Mouse (Mus musculus) c-Kit-positive CD71-positive TER-119-negative erythroid progenitor cells, embryonic 14.5 days (primary cell): Measurements from ENCODE around the gene Zc2hc1b.

Source experiments
- DNase-seq: peaks from one replicate; pipeline ENCODE4 v3.0.0-alpha.2; 2013; ENCODE audit warnings: low read depth

The Zc2hc1b gene

DNA sequence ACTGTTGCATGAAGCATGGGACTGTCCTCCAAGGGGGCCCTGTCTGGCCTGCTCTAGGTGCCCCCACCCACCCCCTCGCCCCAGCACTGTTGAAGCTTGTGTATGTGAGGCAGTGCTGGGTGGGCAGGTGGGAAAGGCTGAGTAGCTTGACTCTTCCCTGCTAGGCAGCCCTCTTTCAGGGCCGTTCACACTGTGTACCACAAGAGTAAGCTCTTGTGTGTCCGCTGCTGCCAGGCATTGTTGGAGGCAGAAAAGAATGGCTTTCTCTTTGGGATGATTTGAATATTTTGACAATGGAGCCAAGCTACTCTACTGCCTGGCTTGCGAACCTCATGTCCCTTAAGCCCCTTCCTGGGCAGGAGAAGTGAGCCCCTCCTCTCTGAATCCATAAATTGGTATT, 62.8 kb downstream of the Zc2hc1b start:
- DNase-seq = no peak

DNA sequence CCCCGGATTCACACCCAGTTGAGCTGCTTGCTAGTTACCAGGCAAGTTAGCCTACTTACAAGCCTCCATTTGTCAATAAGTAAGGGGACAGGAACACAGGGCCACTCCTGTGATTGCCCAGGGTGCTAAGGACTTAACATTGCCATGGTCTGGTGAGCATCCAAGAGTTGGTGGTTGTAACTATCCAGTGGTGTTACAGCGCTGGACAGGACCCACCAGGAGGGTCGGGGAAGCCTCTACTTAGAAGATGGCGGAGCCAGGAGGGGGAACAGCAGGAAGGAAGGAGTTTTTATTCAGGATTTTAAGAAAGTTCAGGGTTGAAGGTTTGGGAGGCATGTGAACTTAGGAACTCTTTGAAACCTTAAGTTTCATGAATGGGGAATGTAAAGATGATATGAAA, 64.2 kb downstream of the Zc2hc1b start:
- no peak for DNase-seq

DNA sequence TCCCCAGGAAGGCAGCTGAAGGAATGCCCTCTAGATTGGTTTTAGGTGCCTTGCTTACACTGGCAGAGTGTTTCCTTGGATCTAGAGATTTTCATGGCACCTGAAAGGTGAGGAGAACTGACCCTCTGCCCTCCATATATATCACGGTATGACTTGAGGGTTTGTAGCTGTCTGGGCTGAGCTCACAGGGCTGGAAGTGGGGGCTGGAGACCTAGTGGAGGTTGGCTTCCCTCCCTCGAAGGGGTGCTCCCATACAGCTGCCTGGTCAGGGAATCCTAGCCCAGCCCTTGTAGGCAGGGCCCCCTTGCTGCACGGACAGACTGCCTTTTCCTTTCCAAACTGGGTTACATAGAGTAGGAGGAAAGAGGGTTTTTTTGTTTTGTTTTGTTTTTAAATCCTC, 65.0 kb downstream of the Zc2hc1b start:
- no peak for DNase-seq

DNA sequence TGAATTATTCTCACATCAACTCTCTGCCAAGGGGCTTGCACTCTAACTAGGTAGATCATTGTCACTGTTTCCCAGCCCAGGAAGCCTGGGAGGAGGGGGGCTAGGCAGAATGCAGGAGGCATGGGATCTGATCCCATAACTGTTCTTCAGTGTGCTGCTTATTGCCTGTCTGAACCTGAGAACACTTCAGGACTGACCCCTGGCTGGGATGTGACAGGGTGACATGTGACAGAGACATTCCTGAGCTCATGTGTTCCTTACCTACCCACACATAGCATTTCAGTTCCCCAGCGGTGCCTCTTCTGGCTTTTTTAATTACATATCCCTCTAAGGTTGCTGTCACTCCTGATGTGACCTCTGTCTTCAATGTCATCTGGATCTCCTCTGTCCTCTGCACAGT, 68.0 kb downstream of the Zc2hc1b start:
- no peak for DNase-seq

DNA sequence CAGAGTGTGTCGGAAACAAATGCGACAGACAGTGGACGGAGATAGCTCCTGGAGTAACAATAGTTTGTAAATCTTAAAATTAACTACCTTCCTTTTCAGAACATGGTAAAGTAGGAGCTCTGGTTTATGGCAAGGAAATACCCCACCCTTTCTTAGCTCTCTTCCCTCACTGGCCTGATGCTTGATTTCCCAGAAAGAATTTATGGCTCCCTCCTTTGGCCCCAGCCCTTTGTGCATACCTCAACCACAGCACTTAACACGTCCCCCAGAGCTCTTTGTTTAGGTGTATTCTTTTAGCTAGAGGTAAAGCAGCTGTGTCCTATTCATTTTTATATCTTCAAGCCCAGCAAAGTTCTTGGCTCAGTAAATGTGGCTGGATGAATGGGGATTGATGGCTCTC, 69.0 kb downstream of the Zc2hc1b start:
- DNase-seq = no peak

DNA sequence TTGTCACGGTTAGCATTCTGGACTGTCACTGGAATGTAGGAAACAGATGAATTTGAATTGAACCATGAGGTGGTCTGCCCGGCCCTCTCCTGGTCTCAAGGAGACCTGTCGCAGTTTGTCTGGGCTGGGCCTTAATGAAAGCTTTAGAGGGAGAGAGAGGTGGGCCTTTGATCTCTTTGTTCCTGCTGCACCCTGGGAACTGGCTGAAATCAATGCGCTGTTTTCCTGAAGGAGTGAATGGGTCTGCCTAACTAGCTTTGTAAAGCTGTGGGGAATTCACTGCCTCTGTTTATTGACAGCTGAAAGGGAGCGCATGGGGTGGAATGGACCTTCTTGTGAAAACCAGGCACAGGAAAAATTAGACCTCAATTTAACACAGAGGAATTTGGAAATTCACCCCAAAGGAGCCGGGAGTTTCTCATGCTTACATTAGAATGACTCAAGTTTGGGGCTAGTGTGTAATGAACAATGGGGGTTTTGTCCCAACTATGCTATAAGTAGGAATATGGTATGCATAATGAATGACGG, 69.7 kb downstream of the Zc2hc1b start:
- no peak for DNase-seq

DNA sequence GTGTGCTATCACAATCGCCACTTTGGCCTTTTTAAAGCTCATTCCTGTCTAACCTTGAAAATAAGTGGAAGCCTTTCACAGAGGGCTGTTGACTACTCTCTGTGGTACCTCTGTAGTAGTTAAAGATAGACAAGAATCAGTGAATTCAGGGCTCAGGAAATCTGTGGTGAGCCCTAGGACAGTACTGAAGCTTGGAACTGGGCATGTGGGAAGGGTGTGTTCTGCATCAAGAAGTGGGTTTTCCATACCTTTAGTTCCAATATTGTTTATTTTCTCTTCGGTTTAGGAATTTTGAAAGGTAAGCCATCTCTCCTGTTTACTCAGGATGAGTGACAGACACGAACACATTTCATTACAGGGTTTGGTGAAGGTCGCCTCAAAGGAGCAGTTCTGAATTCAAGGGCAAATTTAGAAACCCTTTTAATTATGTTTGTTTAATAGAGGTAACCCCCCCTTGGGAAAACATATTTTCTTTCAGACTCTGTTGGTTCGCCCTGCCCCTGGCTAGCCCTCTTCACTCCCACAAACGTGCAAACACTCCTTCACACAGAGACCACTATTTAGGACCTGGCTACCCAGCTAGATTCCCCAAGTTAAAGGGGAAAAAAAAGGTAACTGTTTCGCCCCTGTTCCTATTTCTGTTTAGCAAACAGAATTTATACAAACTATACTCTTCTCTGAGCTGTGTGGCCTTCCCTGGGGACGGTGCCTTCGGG, 70.8 kb downstream of the Zc2hc1b start:
- DNase-seq = no peak

DNA sequence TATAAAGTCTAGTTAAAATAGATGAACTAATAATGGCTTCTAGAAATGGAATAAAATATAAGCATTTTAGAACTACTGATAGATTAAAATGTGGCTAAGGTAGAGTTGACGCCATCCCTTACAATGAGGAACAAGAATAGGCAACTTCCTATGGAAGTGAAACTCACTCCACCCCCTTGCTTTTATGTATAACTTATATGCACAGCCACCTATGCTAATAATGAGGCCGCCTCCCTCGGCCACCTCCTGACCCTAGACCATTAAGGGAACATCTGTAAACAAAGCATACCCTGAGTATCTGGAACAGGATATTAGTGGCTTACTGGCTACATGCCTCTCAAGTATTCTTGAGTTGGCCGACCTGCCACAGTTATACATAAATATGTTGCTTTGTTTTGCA, 74.0 kb downstream of the Zc2hc1b start:
- no peak for DNase-seq

DNA sequence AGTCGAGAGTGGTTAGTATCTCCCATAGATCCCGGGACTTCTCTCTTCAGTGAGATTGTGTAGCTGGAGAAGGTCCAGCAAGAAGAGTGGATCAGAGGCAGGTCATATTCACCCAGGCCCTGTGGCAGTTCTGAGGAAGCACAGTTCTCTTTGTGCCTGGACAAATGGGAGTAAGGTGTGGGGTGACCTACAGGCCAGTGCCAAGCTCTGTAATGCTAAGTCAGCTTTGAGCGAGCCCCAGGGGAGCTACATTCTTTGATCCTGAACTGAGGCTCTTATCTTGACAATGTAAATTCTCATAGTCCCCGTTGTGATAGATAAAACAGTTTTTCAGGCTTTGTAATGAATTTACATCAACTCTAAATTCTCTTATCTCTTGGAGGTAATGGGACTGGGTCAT, 75.5 kb downstream of the Zc2hc1b start:
- DNase-seq = no peak

DNA sequence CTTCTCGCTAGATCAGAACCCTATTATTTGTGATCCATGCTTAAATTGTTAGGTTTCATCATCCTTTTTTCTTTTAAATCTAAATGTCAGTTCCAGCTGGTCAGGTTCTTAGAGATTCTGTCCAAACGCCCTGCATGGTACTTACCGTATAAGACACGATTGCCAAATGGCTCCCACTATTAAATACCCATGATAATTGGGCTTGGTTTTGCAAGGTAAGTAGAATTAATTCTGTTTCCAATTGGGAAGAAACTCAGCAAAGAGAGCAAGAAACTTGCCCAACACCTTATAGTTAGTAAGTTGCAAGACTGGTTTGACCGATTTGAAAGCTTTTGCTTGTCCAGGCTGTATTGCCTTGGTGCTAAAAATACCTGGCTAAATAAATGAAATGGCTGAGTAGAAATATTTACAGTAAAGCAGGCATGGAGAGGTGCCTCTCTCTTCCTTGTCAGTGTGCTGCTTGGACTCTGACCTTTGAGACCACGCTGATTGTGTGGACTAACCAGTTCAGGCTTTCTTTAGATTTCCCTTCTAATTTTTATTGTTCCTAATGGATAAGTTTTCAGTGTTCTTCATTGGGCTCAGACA, 77.7 kb downstream of the Zc2hc1b start:
- no peak for DNase-seq
